Mouse (Mus musculus): ENCODE results near the gene Snrnp200. TPM values are rescaled to one million over a fixed set of nuclear protein-coding genes. Genes with fewer than 3 reads are reported as not detected.
"Not testable (repeated sequence)": the region's sequence is repeated elsewhere in the genome, so short reads cannot be mapped to it uniquely, and the experiment has no call there.

Gene Snrnp200
- polyA plus RNA-seq, 1 experiment = 3.3 TPM

GRCm38 (mm10) chr2:127252787-127253186 lies 44.6 kb downstream of the Snrnp200 start:
- TF ChIP-seq GATA1 (IDR thresholded peaks at IDR 0.05; ENCODE audit: borderline replicate concordance, low read length) = no peak
- TF ChIP-seq FLI1 (IDR thresholded peaks at IDR 0.05; ENCODE audit: low read length) = no peak
- no peaks in the 10 kb centered on the region for H3K27me3 ChIP-seq (replicated peaks)
- no peaks in the 10 kb centered on the region for H3K9me3 ChIP-seq
- peaks cover 72% of the 10 kb centered on the region for H3K36me3 ChIP-seq (replicated peaks; ENCODE audit: low read length)
- H3K4me3 ChIP-seq (replicated peaks) = no peak overlapping the region
- H3K4me1 ChIP-seq = peaks cover 50% of the 10 kb centered on the region

DNA sequence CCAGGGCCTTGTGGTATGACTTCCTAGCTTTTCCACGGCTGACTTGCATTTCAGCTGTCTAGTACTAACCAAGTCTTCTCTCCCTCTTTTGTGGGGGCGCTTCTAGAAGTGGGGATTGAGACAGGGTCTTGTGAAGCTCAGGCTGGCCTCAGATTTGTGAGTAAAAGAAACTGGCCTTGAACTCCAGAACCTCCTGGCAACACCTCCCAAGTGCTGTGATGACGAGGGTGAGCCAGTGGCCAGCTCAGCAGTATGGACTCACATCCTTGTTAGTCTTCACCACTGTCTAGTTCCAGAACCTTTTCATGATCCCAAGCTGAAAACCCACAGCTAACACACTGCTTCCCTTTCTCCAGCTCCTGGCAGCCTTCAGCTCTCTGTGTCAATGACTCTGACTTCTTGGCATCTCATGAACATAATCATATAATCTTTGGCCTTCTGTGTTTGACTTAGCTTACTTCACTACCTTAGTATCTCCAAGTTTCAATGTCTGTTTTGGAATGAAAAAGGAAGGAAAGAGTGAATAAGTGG lies 46.5 kb downstream of the Snrnp200 start:
- Histone ChIP-seq H3K4me3 (replicated peaks) (no peak overlapping the region), H3K4me1 (peaks cover 37% of the 10 kb centered on the region), H3K27me3 (replicated peaks) (no peaks in the 10 kb centered on the region), H3K9me3 (no peaks in the 10 kb centered on the region), H3K36me3 (replicated peaks; ENCODE audit: low read length) (peaks cover 89% of the 10 kb centered on the region)
- TF ChIP-seq FLI1 (IDR thresholded peaks at IDR 0.05; ENCODE audit: low read length) (no peak), GATA1 (IDR thresholded peaks at IDR 0.05; ENCODE audit: borderline replicate concordance, low read length) (no peak)

- Histone ChIP-seq H3K4me3 (replicated peaks) (no peak overlapping the region), H3K9me3 (no peaks in the 10 kb centered on the region), H3K27me3 (replicated peaks) (no peaks in the 10 kb centered on the region), H3K36me3 (replicated peaks; ENCODE audit: low read length) (peaks cover 91% of the 10 kb centered on the region), H3K4me1 (peaks cover 35% of the 10 kb centered on the region)
- TF ChIP-seq GATA1 (IDR thresholded peaks at IDR 0.05; ENCODE audit: borderline replicate concordance, low read length) (no peak), FLI1 (IDR thresholded peaks at IDR 0.05; ENCODE audit: low read length) (no peak)
Observed at GRCm38 (mm10) chr2:127255294-127255693, 47.1 kb downstream of the Snrnp200 start.

- Histone ChIP-seq H3K9me3 (no peaks in the 10 kb centered on the region), H3K27me3 (replicated peaks) (no peaks in the 10 kb centered on the region), H3K4me3 (replicated peaks) (no peak overlapping the region), H3K4me1 (peaks cover 36% of the 10 kb centered on the region), H3K36me3 (replicated peaks; ENCODE audit: low read length) (peaks cover 59% of the 10 kb centered on the region)
- TF ChIP-seq GATA1 (IDR thresholded peaks at IDR 0.05; ENCODE audit: borderline replicate concordance, low read length) = no peak
- no peak for TF ChIP-seq FLI1 (IDR thresholded peaks at IDR 0.05; ENCODE audit: low read length)
Observed at GRCm38 (mm10) chr2:127259340-127259739, 51.2 kb downstream of the Snrnp200 start.

- Histone ChIP-seq H3K4me3 (replicated peaks) (no peak overlapping the region), H3K4me1 (peaks cover 20% of the 10 kb centered on the region), H3K27me3 (replicated peaks) (no peaks in the 10 kb centered on the region), H3K36me3 (replicated peaks; ENCODE audit: low read length) (peaks cover 33% of the 10 kb centered on the region), H3K9me3 (no peaks in the 10 kb centered on the region)
- TF ChIP-seq GATA1 (IDR thresholded peaks at IDR 0.05; ENCODE audit: borderline replicate concordance, low read length) = no peak
- no peak for TF ChIP-seq FLI1 (IDR thresholded peaks at IDR 0.05; ENCODE audit: low read length)
Observed at GRCm38 (mm10) chr2:127262480-127262879, 54.3 kb downstream of the Snrnp200 start.

DNA sequence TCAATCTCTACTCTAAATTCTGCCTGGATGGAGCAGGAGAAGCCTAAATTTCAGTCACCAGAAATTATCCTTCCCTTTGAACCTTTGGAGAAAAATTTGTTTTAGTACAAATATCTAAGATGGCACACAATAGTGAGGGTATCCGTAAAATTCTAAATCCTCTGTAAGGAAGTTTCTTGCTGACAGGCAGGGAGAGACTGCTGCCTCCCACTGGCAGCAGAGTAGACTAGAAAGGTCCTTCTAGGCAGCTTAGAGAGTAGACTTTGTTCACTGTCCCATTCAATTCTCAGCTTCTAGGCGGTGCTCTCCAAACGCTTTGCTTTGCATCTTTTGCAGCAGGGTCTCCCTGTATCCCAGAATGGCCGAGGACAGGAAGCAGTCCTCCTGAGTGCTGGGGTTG lies 59.7 kb downstream of the Snrnp200 start:
- TF ChIP-seq FLI1 (IDR thresholded peaks at IDR 0.05; ENCODE audit: low read length) (no peak), GATA1 (IDR thresholded peaks at IDR 0.05; ENCODE audit: borderline replicate concordance, low read length) (no peak)
- H3K9me3 ChIP-seq = no peaks in the 10 kb centered on the region
- H3K4me1 ChIP-seq = peaks cover 30% of the 10 kb centered on the region
- H3K4me3 ChIP-seq (replicated peaks) = no peak overlapping the region
- H3K27me3 ChIP-seq (replicated peaks) = no peaks in the 10 kb centered on the region
- H3K36me3 ChIP-seq (replicated peaks; ENCODE audit: low read length) = peaks cover 3% of the 10 kb centered on the region

DNA sequence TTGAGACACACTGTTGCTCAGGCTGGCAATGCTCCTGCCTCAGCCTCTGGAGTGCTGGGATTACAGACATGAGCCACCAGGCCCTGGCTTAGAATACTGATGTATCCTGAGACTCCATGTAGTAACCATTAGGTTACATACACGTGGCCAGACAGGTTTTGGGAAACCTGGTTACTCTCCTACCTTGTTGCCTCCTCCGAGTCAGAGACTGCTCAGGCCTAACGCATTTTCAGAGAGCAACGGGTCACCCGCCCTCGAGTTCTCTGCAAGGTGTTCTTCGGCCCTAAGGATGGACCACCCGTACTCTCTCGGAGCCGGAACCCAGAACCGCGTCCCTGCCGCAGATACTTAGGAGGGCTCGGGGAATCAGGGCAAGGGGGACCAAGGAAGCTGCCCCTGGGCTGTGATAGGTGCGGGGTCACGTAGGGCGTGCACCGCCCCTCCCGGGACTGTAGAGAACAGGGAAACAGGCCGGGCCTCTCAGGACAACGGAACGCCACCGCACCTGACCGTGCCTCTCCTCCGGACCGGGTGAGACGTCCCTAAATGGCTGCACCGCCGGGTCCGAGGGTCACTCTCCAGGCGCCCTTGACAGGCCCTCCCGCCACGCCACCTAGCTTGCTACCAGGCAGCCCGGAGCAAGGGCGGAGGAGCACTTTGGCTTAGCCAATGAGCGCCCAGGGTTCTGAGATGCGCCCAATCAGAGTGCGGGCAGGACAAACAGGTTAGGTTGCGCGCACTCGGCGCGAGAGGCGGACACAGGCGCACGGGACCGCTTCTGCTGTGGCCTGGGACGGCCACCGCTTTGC lies 61.5 kb downstream of the Snrnp200 start, which contains the start of gene Stard7:
TSS of gene Stard7 (plus strand) at position 728 of the 809 bp plus-strand sequence.
- Histone ChIP-seq H3K4me3 (replicated peaks) (peak within 1 kb of the TSS; percentile 99), H3K9me3 (no peaks in the 10 kb centered on the region), H3K4me1 (peaks cover 34% of the 10 kb centered on the region), H3K36me3 (replicated peaks; ENCODE audit: low read length) (peaks cover 3% of the 10 kb centered on the region), H3K27me3 (replicated peaks) (no peaks in the 10 kb centered on the region)
- TF ChIP-seq GATA1 (IDR thresholded peaks at IDR 0.05; ENCODE audit: borderline replicate concordance, low read length) = no peak
- no peak for TF ChIP-seq FLI1 (IDR thresholded peaks at IDR 0.05; ENCODE audit: low read length)

DNA sequence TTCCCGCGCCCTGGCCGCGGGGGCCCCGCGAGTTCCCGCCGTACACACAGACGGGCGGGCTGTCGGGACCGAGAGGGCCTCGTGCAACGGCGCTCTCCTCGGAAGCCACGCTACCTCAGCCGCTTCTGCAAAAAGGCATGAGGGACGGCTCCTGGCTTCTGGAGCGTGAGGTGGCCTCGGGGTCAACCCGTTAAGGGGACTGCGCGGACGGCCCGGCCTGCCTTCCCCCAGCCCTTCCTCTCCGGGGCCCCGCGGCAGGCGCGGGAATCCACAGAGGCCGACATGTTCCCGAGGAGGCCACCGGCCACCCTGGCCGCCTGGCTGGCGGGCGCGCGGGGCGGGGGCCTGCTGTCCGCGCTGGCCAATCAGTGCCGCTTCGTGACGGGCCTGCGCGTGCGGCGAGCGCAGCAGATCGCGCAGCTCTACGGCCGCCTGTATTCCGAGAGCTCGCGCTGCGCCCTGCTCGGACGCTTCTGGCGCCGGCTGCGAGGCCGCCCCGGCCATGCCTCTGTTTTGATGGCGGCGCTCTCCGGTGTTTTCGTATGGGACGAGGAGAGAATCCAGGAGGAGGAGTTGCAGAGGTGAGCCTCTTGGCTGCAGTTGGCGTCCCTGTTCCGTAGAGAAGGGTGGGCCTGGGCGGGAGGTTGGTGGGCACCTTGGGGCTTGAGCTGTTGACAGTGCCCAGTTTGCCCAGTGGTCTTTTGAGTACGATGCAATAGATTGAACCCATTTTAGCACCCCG lies 62.3 kb downstream of the Snrnp200 start:
- H3K4me1 ChIP-seq = peaks cover 38% of the 10 kb centered on the region
- H3K36me3 ChIP-seq (replicated peaks; ENCODE audit: low read length) = peaks cover 3% of the 10 kb centered on the region
- H3K27me3 ChIP-seq (replicated peaks) = no peaks in the 10 kb centered on the region
- peak overlapping the region; percentile 99 for H3K4me3 ChIP-seq (replicated peaks)
- no peaks in the 10 kb centered on the region for H3K9me3 ChIP-seq
- TF ChIP-seq FLI1 (IDR thresholded peaks at IDR 0.05; ENCODE audit: low read length) = no peak
- TF ChIP-seq GATA1 (IDR thresholded peaks at IDR 0.05; ENCODE audit: borderline replicate concordance, low read length) = no peak

DNA sequence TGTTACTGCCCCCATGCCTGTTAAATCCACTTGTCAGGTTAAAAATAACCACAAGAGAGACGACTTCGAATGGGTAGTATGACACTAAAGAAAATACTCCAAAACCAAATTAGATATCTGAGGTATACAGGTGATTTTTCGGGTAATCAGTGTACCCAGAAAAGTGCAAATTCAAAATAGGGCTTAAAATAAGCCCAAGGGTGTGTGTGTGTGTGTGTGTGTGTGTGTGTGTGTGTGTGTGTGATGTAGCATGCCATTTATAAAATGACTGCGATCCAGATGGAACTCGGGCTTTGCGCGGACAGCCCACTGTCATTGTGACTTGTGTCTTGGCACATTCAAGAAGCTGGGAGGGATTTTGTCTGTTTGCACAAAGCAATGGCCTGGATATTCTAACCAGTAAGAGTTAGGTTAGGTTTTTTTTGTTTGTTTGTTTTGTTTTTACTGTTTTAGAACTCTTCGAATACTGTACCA lies 62.9 kb downstream of the Snrnp200 start:
- H3K9me3 ChIP-seq = no peaks in the 10 kb centered on the region
- H3K27me3 ChIP-seq (replicated peaks) = no peaks in the 10 kb centered on the region
- H3K4me3 ChIP-seq (replicated peaks) = peak overlapping the region; percentile 99
- H3K36me3 ChIP-seq (replicated peaks; ENCODE audit: low read length) = peaks cover 3% of the 10 kb centered on the region
- peaks cover 44% of the 10 kb centered on the region for H3K4me1 ChIP-seq
- TF ChIP-seq GATA1 (IDR thresholded peaks at IDR 0.05; ENCODE audit: borderline replicate concordance, low read length) (no peak), FLI1 (IDR thresholded peaks at IDR 0.05; ENCODE audit: low read length) (no peak)

- H3K27me3 ChIP-seq (replicated peaks); H3K4me3 ChIP-seq (replicated peaks); H3K36me3 ChIP-seq (replicated peaks; ENCODE audit: low read length); H3K9me3 ChIP-seq: not testable (repeated sequence)
- H3K4me1 ChIP-seq = peaks cover 50% of the 10 kb centered on the region
Observed at GRCm38 (mm10) chr2:127272049-127272448, 63.9 kb downstream of the Snrnp200 start.

Data from megakaryocyte, embryonic 14.5 days (primary cell).